Mouse (Mus musculus) R1 (cell line): Measurements from ENCODE around the gene Kbtbd6.
"Not testable (repeated sequence)": the region's sequence is repeated elsewhere in the genome, so short reads cannot be mapped to it uniquely, and the experiment has no call there.

ENCODE experiments used
- DNase-seq: peaks from one replicate; pipeline ENCODE4 v3.0.0-alpha.2; 2018; ENCODE audit warnings: low read depth, low spot score

The Kbtbd6 gene

DNA sequence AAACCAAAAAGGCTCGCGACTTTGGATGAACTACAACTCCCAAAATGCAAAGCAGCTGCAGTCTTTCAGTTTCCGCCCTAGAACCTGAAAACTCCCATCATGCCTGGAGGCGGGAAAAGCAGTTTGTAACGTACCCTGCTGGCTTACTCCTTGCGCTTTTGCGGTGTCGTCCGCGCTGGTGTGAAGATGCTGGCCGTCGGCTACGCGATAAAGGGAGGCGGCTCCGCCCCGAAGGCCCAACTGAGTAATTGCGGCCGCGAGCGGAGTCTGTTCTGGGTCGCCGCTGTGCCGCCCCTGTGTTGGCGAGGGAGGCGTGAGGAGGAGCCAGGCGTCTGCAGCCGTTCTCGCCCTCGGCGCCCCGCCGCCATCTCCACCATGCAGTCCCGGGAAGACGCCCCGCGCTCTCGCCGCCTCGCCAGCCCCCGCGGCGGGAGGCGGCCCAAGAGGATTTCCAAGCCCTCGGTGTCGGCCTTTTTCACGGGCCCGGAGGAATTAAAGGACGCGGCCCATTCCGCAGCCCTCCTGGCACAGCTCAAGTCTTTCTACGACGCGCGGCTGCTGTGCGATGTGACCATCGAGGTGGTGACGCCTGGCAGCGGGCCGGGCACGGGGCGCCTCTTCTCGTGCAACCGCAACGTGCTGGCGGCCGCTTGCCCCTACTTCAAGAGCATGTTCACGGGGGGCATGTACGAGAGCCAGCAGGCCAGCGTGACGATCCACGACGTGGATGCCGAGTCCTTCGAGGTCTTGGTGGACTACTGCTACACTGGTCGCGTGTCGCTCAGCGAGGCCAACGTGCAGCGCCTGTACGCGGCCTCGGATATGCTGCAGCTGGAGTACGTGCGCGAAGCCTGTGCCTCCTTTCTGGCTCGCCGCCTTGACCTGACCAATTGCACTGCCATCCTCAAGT is at the start of gene Kbtbd6:
TSS of gene Kbtbd6 (plus strand) at position 155 of the 910 bp plus-strand sequence.
- DNase-seq: peak; percentile 97

DNA sequence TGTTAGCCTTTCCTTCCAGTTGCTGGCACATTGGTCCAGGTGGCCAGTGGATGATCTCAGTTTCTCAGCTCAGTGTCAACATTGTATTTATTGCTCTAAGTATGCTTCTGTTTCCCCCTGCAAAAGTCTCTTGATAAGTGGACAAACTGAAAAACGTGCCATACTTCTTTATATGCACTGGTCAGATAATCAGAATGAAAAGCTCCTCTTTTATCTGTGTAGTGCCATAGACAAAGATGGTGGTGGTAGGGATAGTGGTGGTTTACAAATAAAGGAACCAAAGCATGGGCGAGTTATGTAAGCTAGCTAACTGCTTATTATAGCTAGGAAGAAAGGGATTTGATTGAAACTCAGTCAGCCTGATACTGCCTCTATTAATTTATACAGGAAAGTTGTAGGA is 44.0 kb upstream of the Kbtbd6 start:
- no peak for DNase-seq

GRCm38 (mm10) chr14:79409278-79409830 is 42.3 kb upstream of the Kbtbd6 start:
- DNase-seq: no peak

DNA sequence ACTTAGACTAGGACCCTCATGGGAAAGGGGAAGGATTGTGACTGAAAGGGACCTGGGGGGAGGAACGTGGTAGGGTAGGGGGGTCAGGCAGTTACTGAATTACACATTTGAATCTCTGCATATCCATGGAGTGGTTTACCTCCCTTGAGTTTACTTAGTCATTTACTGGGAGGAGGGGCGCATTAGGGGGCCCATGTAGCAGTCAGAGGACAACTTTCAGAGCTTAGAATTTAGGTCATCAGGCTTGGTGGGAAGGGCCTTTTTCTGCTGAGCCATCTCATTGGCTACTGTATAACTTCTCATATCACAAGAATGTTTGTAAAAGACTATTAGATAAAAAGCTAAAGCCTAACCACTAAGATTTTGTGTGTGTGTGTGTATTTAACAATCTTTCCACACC is 41.0 kb upstream of the Kbtbd6 start:
- DNase-seq: no peak

GRCm38 (mm10) chr14:79413121-79413520 is 38.5 kb upstream of the Kbtbd6 start:
- DNase-seq: peak; percentile 51

DNA sequence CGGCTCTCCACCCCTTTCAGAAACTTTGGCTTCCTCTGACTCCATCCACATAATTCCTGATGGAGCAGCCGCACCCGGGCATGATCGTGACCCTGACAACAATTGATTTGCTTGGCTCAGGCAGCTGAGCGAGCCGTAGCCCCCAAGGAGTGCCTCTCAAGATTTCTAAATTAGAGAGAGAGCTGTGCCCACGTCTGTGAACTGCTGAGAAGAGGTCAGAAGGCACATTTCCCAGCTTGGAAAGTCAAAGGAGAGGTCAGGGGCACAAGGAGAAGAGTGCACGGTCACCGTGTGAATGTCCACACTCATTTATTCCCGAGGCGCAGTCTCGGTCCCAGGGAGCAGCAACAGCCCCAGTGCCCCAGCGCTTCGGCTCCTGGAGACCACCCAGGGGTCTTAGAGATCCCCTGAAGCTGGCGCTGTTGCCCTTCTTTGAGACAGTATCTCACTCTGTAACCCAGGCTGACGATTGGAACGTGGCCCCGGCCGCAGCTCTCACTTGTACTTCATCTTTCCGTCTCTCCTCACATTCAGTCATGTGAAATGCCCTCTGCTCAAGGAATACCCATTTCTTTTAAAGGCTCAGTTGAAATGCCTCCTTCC is 31.5 kb upstream of the Kbtbd6 start:
- no peak for DNase-seq

GRCm38 (mm10) chr14:79425979-79426729 is 25.5 kb upstream of the Kbtbd6 start, which contains the start of gene Kbtbd7:
Gene Kbtbd7 (plus strand): TSS chr14:79426511.
- peak; percentile 98 for DNase-seq

DNA sequence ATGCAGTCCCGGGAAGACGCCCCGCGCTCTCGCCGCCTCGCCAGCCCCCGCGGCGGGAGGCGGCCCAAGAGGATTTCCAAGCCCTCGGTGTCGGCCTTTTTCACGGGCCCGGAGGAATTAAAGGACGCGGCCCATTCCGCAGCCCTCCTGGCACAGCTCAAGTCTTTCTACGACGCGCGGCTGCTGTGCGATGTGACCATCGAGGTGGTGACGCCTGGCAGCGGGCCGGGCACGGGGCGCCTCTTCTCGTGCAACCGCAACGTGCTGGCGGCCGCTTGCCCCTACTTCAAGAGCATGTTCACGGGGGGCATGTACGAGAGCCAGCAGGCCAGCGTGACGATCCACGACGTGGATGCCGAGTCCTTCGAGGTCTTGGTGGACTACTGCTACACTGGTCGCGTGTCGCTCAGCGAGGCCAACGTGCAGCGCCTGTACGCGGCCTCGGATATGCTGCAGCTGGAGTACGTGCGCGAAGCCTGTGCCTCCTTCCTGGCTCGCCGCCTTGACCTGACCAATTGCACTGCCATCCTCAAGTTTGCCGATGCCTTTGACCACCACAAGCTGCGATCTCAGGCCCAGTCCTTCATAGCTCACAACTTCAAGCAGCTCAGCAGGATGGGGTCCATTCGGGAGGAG is 24.8 kb upstream of the Kbtbd6 start:
- DNase-seq: not testable (repeated sequence)

DNA sequence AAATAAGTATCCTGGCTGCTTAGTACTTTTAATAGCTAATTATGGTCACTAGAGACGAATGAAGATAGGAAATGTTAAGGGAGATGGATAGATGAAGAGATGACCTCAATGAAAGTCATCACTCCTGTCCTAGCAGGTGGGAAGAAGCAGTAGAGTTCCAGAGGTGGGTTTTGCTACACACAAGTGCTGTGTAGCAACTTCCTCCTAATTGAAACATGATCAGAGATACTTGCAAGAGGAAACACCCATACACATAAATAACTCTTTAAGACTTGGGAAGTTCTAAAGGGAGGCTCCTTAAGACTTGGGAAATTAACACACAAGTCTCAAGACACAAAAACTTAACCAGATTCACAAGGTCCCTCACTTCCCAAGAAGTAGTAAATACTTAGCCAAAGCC is 17.6 kb upstream of the Kbtbd6 start:
- no peak for DNase-seq

DNA sequence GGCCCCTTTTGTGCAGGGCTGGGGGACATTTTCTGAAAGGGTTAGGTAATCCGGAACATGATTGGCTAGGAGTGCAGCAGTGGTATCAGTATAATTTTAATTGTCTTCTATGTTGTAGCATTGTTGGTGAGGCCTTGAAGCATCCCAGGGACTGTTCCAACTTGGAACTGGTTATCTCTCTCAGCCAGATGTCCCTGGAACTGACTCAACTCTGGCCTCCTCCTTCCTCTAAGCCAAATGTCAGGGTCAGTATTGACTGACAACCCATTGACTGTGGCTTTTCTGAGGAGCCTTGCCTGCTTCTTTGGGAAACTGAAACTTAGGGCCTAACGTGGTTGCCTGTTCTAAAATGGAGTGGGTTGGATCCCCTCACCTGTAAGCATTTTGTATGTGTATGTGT is 11.0 kb upstream of the Kbtbd6 start:
- no peak for DNase-seq

- no peak for DNase-seq
Observed at GRCm38 (mm10) chr14:79441441-79441840, 10.2 kb upstream of the Kbtbd6 start.

GRCm38 (mm10) chr14:79444601-79445000 is 7.0 kb upstream of the Kbtbd6 start:
- no peak for DNase-seq

DNA sequence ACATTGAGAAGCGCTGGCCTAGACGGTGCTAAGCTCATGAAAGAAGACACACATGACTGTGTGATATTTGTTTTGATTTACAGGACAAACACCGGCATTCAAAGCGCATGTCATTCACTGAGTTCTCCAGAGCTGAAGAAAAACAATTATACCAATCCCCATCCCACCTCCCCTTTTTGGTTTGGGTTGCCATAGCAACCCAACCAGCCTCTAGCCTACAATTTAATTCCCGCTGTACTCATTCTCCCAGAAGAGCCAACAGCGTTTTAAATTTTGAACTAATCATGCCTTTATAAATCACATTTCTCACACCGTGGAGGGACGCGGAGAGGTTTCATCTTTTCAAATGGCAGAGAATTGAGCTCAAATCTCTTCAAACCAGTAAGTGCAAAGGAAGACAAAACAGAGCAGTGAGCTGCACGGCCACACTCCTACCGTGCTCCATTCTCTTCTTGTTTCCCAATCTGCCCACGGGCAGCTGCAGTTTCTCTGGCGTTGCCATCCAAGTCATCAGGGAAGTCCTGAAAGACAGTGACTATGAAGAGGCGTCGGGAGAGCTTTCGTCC is 6.5 kb upstream of the Kbtbd6 start:
- DNase-seq: no peak

- not testable (repeated sequence) for DNase-seq
Observed at GRCm38 (mm10) chr14:79452591-79452934, 928 bp downstream of the Kbtbd6 start.

DNA sequence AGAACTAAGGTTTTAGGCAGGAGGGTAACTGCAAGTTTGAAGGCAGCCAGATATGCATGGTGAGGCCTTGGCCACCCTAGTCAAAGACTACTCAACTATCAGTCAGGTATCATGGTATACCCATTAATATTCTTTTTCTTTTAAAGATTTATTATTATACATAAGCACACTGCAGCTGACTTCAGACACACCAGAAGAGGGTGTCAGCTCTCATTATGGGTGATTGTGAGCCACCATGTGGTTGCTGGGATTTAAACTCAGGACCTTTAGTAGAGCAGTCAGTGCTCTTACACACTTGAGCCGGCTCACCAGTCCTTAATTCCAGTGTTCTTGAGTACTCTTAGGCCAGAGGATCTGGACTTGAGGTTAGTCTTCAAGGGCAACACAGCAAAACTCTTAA is 8.8 kb downstream of the Kbtbd6 start:
- no peak for DNase-seq

- no peak for DNase-seq
Observed at GRCm38 (mm10) chr14:79460988-79461387, 9.4 kb downstream of the Kbtbd6 start.

DNA sequence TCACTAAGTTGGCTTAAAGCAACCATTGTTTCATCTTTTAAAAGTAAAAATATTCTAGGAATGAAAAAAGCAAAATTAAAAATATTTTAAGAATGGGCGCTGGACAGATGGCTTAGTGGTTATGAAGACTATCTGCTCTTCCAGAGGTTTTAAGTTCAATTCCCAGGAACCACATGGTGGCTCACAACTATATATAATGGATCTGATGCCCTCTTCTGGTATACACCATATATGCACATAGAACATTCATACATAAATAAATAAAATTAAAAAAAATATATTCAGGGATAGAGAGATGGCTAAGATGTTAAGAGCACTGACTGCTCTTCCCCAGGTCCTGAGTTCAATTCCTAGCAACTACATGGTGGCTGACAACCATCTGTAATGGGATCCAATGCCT is 14.0 kb downstream of the Kbtbd6 start:
- DNase-seq: no peak

GRCm38 (mm10) chr14:79467621-79468020 is 16.0 kb downstream of the Kbtbd6 start:
- DNase-seq: peak; percentile 51

DNA sequence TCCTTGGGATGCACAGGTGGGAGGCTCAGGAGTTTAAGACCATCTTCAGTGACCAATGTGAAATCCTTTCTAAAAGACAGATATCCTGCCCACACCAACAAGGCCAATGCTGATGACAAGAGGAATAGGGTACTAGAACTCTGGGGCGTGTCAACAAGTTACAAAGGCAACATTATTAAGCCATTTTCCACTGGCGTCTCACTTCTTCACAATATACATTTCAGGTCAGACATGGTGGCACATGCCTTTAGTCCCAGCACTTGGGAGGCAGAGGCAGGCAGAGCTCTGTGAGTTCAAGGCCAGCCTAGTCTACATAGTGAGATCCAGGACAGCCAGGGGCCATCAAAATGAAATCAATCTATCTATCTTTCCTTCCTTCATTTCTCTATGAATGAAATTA is 21.7 kb downstream of the Kbtbd6 start:
- DNase-seq: no peak

DNA sequence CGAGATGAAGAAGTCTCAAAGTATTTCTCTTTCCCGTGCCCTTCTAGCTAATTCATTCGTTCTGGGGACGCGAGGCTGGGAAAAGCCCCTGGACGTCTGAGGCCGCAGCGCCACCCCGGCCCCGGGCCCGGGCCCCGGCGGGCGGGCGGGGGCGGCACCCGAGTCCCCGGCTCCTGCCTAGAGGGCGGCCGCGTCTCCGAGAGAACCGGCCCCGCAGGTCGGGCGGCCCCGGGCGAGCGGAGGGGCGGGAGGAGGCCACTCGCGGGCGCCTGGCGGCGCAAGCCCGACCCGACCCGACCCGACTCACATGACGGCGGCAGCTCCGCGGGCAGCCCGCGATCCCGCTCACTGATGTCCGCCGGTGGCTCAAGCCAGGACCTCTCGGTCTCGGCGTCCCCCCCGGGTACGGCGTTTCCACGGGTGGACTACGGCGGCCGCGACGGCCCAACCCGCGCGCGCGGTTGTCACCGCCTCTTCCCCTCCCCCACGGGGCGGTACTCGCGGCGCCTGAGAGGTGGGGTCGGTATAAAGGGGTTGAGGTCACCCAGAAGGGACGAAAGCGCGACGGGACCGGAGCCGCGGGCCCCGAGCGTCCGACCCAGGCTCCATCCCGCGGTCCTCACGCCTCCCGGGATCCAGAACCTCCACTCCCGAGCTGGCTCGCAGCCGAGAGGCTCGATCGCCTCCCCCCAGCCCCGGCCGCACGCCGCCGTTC is 29.1 kb downstream of the Kbtbd6 start, which contains the start of gene Elf1:
TSS of gene Elf1 (plus strand) at position 571 of the 715 bp plus-strand sequence.
- peak; percentile 87 for DNase-seq
